Mouse (Mus musculus): Measurements from ENCODE around the gene Abca2. TPM values are rescaled to one million over a fixed set of nuclear protein-coding genes. Genes with fewer than 3 reads are reported as not detected.

Gene Abca2
- polyA plus RNA-seq, 1 experiment, result 52.4 TPM

- Histone ChIP-seq H3K4me1 (ENCODE audit: control insufficient read depth, insufficient read depth, insufficient read length, low read length) (peaks cover 2% of the 10 kb centered on the region; the same call in 1 of the 2 replicates), H3K27ac (replicated peaks; ENCODE audit: low read depth, low read length) (no peak overlapping the region), H3K4me3 (ENCODE audit: insufficient read depth, low read depth, low read length) (no peak overlapping the region)
Measured at GRCm38 (mm10) chr2:25432326-25433098, 4.0 kb downstream of the Abca2 start.

- Histone ChIP-seq H3K4me1 (ENCODE audit: control insufficient read depth, insufficient read depth, insufficient read length, low read length) (peaks cover 2% of the 10 kb centered on the region; the same call in 1 of the 2 replicates), H3K27ac (replicated peaks; ENCODE audit: low read depth, low read length) (no peak overlapping the region), H3K4me3 (ENCODE audit: insufficient read depth, low read depth, low read length) (no peak overlapping the region)
Measured at GRCm38 (mm10) chr2:25433101-25433500, 4.6 kb downstream of the Abca2 start.

GRCm38 (mm10) chr2:25434292-25434691 is 5.8 kb downstream of the Abca2 start:
- H3K4me3 ChIP-seq (ENCODE audit: insufficient read depth, low read depth, low read length), result no peak overlapping the region
- H3K27ac ChIP-seq (replicated peaks; ENCODE audit: low read depth, low read length), result no peak overlapping the region
- no peaks in the 10 kb centered on the region for H3K4me1 ChIP-seq (ENCODE audit: control insufficient read depth, insufficient read depth, insufficient read length, low read length)

GRCm38 (mm10) chr2:25436286-25436820 is 7.8 kb downstream of the Abca2 start:
- H3K4me1 ChIP-seq (ENCODE audit: control insufficient read depth, insufficient read depth, insufficient read length, low read length), result no peaks in the 10 kb centered on the region
- no peak overlapping the region for H3K4me3 ChIP-seq (ENCODE audit: insufficient read depth, low read depth, low read length)
- no peak overlapping the region for H3K27ac ChIP-seq (replicated peaks; ENCODE audit: low read depth, low read length)

GRCm38 (mm10) chr2:25441067-25441466 is 12.6 kb downstream of the Abca2 start:
- H3K4me1 ChIP-seq (ENCODE audit: control insufficient read depth, insufficient read depth, insufficient read length, low read length), result no peaks in the 10 kb centered on the region

GRCm38 (mm10) chr2:25442682-25443081 is 14.2 kb downstream of the Abca2 start:
- Histone ChIP-seq H3K4me3 (ENCODE audit: insufficient read depth, low read depth, low read length) (no peak overlapping the region), H3K27ac (replicated peaks; ENCODE audit: low read depth, low read length) (no peak overlapping the region), H3K4me1 (ENCODE audit: control insufficient read depth, insufficient read depth, insufficient read length, low read length) (no peaks in the 10 kb centered on the region)

More at GRCm38 (mm10) chr2:25441067-25441466, 12.6 kb downstream of the Abca2 start:
- no peak overlapping the region for H3K27ac ChIP-seq (replicated peaks; ENCODE audit: low read depth, low read length)
- no peak overlapping the region for H3K4me3 ChIP-seq (ENCODE audit: insufficient read depth, low read depth, low read length)

GRCm38 (mm10) chr2:25450853-25451647 is 22.5 kb downstream of the Abca2 start:
- Histone ChIP-seq H3K4me1 (ENCODE audit: control insufficient read depth, insufficient read depth, insufficient read length, low read length) (no peaks in the 10 kb centered on the region), H3K4me3 (ENCODE audit: insufficient read depth, low read depth, low read length) (no peak overlapping the region), H3K27ac (replicated peaks; ENCODE audit: low read depth, low read length) (no peak overlapping the region)

GRCm38 (mm10) chr2:25452951-25453350 is 24.4 kb downstream of the Abca2 start:
- Histone ChIP-seq H3K27ac (replicated peaks; ENCODE audit: low read depth, low read length) (no peak overlapping the region), H3K4me1 (ENCODE audit: control insufficient read depth, insufficient read depth, insufficient read length, low read length) (no peaks in the 10 kb centered on the region; the same call in 1 of the 2 replicates), H3K4me3 (ENCODE audit: insufficient read depth, low read depth, low read length) (no peak overlapping the region)

- Histone ChIP-seq H3K27ac (replicated peaks; ENCODE audit: low read depth, low read length) (no peak within 1 kb of the TSS), H3K4me3 (ENCODE audit: insufficient read depth, low read depth, low read length) (no peak within 1 kb of the TSS), H3K4me1 (ENCODE audit: control insufficient read depth, insufficient read depth, insufficient read length, low read length) (peaks cover 3% of the 10 kb centered on the region)
Measured at GRCm38 (mm10) chr2:25456205-25456953, 27.9 kb downstream of the Abca2 start, which contains the start of gene Clic3. TSS of gene Clic3 (plus strand) at chr2:25456838.

GRCm38 (mm10) chr2:25457022-25457896 is 28.8 kb downstream of the Abca2 start:
- Histone ChIP-seq H3K4me3 (ENCODE audit: insufficient read depth, low read depth, low read length) (no peak overlapping the region), H3K27ac (replicated peaks; ENCODE audit: low read depth, low read length) (no peak overlapping the region), H3K4me1 (ENCODE audit: control insufficient read depth, insufficient read depth, insufficient read length, low read length) (peaks cover 10% of the 10 kb centered on the region)

- Histone ChIP-seq H3K4me1 (ENCODE audit: control insufficient read depth, insufficient read depth, insufficient read length, low read length) (peaks cover 10% of the 10 kb centered on the region), H3K27ac (replicated peaks; ENCODE audit: low read depth, low read length) (no peak overlapping the region), H3K4me3 (ENCODE audit: insufficient read depth, low read depth, low read length) (peak overlapping the region; percentile 96; the same call in 1 of the 2 replicates)
Measured at GRCm38 (mm10) chr2:25458911-25459310, 30.4 kb downstream of the Abca2 start.

GRCm38 (mm10) chr2:25460135-25460534 is 31.6 kb downstream of the Abca2 start:
- Histone ChIP-seq H3K4me3 (ENCODE audit: insufficient read depth, low read depth, low read length) (peak overlapping the region; percentile 96), H3K27ac (replicated peaks; ENCODE audit: low read depth, low read length) (peak overlapping the region; percentile 90), H3K4me1 (ENCODE audit: control insufficient read depth, insufficient read depth, insufficient read length, low read length) (peaks cover 12% of the 10 kb centered on the region)

- Histone ChIP-seq H3K4me1 (ENCODE audit: control insufficient read depth, insufficient read depth, insufficient read length, low read length) (peaks cover 18% of the 10 kb centered on the region), H3K4me3 (ENCODE audit: insufficient read depth, low read depth, low read length) (peak within 1 kb of the TSS; percentile 96), H3K27ac (replicated peaks; ENCODE audit: low read depth, low read length) (peak within 1 kb of the TSS; percentile 90)
Measured at GRCm38 (mm10) chr2:25460551-25461309, 32.2 kb downstream of the Abca2 start, which contains the start of gene Paxx. TSS of gene Paxx (minus strand) at chr2:25461094.

Data from brown adipose tissue, adult 24 weeks (tissue).